Mouse (Mus musculus) lung, postnatal 0 days (tissue): ENCODE results near the gene Tcaim. TPM values are rescaled to one million over a fixed set of nuclear protein-coding genes. Genes with fewer than 3 reads are reported as not detected.

Source experiments
- ATAC-seq: fragments of 200-750 bp; cut with Nextera tagmentation; 2 replicates; pipeline ENCODE4 v1.8.0; 2017; ENCODE audit warnings: moderate library complexity
- DNase-seq: peaks from one replicate; pipeline ENCODE4 v3.0.0-alpha.2; 2016; ENCODE audit warnings: low spot score
- H3K27ac ChIP-seq: fragments of 300-500 bp; sonication (generic); 2 replicates; pipeline ENCODE4 v1.5.1; 2014; ENCODE audit warnings: antibody characterized with exemption, mild to moderate bottlenecking, low read length, mixed read lengths
- H3K27me3 ChIP-seq: fragments of 300-500 bp; sonication (generic); replicated peaks from 2 replicates; pipeline ENCODE4 v1.6.1; 2014; ENCODE audit warnings: low read length, mixed read lengths; ENCODE audit not compliant: insufficient read depth
- H3K36me3 ChIP-seq: fragments of 300-500 bp; sonication (generic); 2 replicates; pipeline ENCODE4 v1.6.1; 2014; ENCODE audit warnings: low read length, mixed read lengths; ENCODE audit not compliant: insufficient read depth
- H3K4me1 ChIP-seq: fragments of 300-500 bp; sonication (generic); 2 replicates; pipeline ENCODE4 v1.6.1; 2014; ENCODE audit warnings: antibody characterized with exemption, low read depth, low read length, mixed read lengths; ENCODE audit not compliant: insufficient read depth
- H3K4me2 ChIP-seq: fragments of 300-500 bp; sonication (generic); replicated peaks from 2 replicates; pipeline ENCODE4 v1.6.1; 2014; ENCODE audit warnings: low read depth, mild to moderate bottlenecking, low read length, moderate library complexity, mixed read lengths
- H3K4me3 ChIP-seq: fragments of 300-500 bp; sonication (generic); 2 replicates; pipeline ENCODE4 v1.5.1; 2014; ENCODE audit warnings: low read depth, low read length
- H3K9ac ChIP-seq: fragments of 300-500 bp; sonication (generic); replicated peaks from 2 replicates; pipeline ENCODE4 v1.6.1; 2014; ENCODE audit warnings: low read depth, mild to moderate bottlenecking
- H3K9me3 ChIP-seq: fragments of 300-500 bp; sonication (generic); 2 replicates; pipeline ENCODE4 v1.6.1; 2016; ENCODE audit warnings: low read length, mixed read lengths
- CTCF ChIP-seq: IDR thresholded peaks from 2 replicates; pipeline ENCODE4 v1.5.1; 2016; ENCODE audit warnings: antibody characterized with exemption, mild to moderate bottlenecking
- EP300 ChIP-seq: IDR thresholded peaks from 2 replicates; pipeline ENCODE4 v1.6.1; 2016; ENCODE audit warnings: antibody characterized with exemption, mild to moderate bottlenecking, control low read depth
- WGBS: fragments of 180-500 bp; shearing (Covaris S2); extraction: QIAGEN DNeasy Blood & Tissue Kit; methylation state at CpG from one replicate; pipeline ENCODE4 v1.1.7; 2014; 5-methylcytosine and 5-hydroxymethylcytosine counted together
- polyA plus RNA-seq: library from polyadenylated mRNA; unstranded; fragments of >200 nt; fragmentation: Nextera tagmentation; extraction: Ambion mirVana; gene quantifications from 2 replicates; pipeline ENCODE4 v1.2.1, GENCODE M21; 2015

Gene Tcaim
- polyA plus RNA-seq, 1 experiment from 2014 or later: 5.0 TPM

DNA sequence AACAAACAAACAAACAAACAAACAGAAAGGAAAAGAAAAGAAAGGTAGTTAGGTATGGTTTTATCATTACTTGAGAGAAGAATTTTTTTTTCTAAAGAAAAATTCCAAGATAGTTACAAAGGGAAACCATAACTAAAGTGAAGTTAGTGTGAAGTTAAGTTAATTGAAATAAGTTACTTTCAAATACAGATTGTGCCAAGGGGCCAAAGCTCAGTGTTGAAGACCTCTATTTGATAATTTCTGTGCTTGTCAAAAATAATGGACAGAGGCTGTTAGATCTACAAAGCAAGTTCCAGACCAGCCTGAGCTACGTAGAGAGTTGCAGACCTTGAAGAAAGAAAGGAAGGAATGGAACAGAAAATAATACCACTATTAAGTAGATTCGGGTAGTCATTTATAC lies 1.8 kb downstream of the Tcaim start:
- 95% methylated on average over 2 of the region's 2 CpGs for WGBS
- Histone ChIP-seq H3K9me3 (no peaks in the 10 kb centered on the region), H3K27me3 (no peaks in the 10 kb centered on the region), H3K36me3 (no peaks in the 10 kb centered on the region), H3K4me1 (no peaks in the 10 kb centered on the region; the same call in 1 of the 2 replicates), H3K4me2 (no peak overlapping the region), H3K27ac (no peak overlapping the region), H3K9ac (no peak overlapping the region), H3K4me3 (no peak overlapping the region)
- TF ChIP-seq EP300 (no peak), CTCF (no peak)
- DNase-seq (no peak), ATAC-seq (no peak)

GRCm38 (mm10) chr9:122810212-122810611 lies 4.9 kb downstream of the Tcaim start:
- H3K9ac ChIP-seq: no peak overlapping the region
- H3K36me3 ChIP-seq: 0 out of 2 replicates have a peak, but pooled peaks cover 4% of the 10 kb centered on the region
- WGBS: 75% methylated on average over 3 of the region's 3 CpGs
- no peak for DNase-seq
- H3K4me2 ChIP-seq: no peak overlapping the region
- no peak for ATAC-seq
- H3K4me3 ChIP-seq: no peak overlapping the region
- H3K27ac ChIP-seq: no peak overlapping the region
- TF ChIP-seq EP300 (no peak), CTCF (no peak)
- no peaks in the 10 kb centered on the region for H3K27me3 ChIP-seq
- H3K4me1 ChIP-seq: no peaks in the 10 kb centered on the region; the same call in 1 of the 2 replicates
- no peaks in the 10 kb centered on the region for H3K9me3 ChIP-seq

DNA sequence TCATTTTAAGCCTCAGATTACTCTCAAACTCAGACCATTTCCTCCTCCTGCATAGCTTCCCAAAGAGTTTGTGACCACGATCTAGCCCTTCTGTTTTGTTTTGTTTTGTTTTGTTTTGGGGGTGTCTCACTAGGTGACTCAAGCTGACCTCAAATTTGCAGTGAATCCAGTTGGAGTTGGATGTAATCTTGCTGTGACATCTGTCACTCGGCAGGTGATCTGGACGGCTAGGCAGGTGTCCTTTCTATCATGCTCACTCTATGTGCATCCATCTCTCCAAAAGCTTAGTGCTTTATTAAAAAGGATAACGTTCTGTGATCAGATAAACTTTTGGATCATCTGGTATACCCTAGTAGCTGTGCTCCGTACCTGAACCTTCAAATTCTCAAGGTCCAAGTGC lies 7.0 kb downstream of the Tcaim start:
- Histone ChIP-seq H3K27ac (no peak overlapping the region), H3K4me1 (no peaks in the 10 kb centered on the region; the same call in 1 of the 2 replicates), H3K4me3 (no peak overlapping the region), H3K9me3 (no peaks in the 10 kb centered on the region), H3K27me3 (no peaks in the 10 kb centered on the region), H3K9ac (no peak overlapping the region), H3K36me3 (0 out of 2 replicates have a peak, but pooled peaks cover 6% of the 10 kb centered on the region), H3K4me2 (no peak overlapping the region)
- DNase-seq: no peak
- ATAC-seq: no peak
- no peak for TF ChIP-seq EP300
- no peak for TF ChIP-seq CTCF
- 86% methylated on average over 5 of the region's 5 CpGs for WGBS

- Histone ChIP-seq H3K4me1 (no peaks in the 10 kb centered on the region), H3K27me3 (no peaks in the 10 kb centered on the region), H3K36me3 (0 out of 2 replicates have a peak, but pooled peaks cover 13% of the 10 kb centered on the region), H3K9ac (no peak overlapping the region), H3K4me2 (no peak overlapping the region), H3K27ac (no peak overlapping the region), H3K9me3 (no peaks in the 10 kb centered on the region), H3K4me3 (no peak overlapping the region)
- no peak for ATAC-seq
- WGBS: 88% methylated on average over 2 of the region's 2 CpGs
- no peak for TF ChIP-seq EP300
- no peak for TF ChIP-seq CTCF
- DNase-seq: no peak
Observed at GRCm38 (mm10) chr9:122814775-122815174, 9.4 kb downstream of the Tcaim start.

GRCm38 (mm10) chr9:122815239-122815851 lies 10.0 kb downstream of the Tcaim start:
- no peak overlapping the region for H3K9ac ChIP-seq
- no peak overlapping the region for H3K4me2 ChIP-seq
- no peak overlapping the region for H3K27ac ChIP-seq
- ATAC-seq: no peak
- WGBS: 55% methylated on average over 4 of the region's 4 CpGs
- H3K4me1 ChIP-seq: no peaks in the 10 kb centered on the region
- DNase-seq: no peak
- no peak overlapping the region for H3K4me3 ChIP-seq
- H3K36me3 ChIP-seq: 0 out of 2 replicates have a peak, but pooled peaks cover 14% of the 10 kb centered on the region
- no peaks in the 10 kb centered on the region for H3K27me3 ChIP-seq
- TF ChIP-seq CTCF (no peak), EP300 (no peak)
- H3K9me3 ChIP-seq: no peaks in the 10 kb centered on the region

DNA sequence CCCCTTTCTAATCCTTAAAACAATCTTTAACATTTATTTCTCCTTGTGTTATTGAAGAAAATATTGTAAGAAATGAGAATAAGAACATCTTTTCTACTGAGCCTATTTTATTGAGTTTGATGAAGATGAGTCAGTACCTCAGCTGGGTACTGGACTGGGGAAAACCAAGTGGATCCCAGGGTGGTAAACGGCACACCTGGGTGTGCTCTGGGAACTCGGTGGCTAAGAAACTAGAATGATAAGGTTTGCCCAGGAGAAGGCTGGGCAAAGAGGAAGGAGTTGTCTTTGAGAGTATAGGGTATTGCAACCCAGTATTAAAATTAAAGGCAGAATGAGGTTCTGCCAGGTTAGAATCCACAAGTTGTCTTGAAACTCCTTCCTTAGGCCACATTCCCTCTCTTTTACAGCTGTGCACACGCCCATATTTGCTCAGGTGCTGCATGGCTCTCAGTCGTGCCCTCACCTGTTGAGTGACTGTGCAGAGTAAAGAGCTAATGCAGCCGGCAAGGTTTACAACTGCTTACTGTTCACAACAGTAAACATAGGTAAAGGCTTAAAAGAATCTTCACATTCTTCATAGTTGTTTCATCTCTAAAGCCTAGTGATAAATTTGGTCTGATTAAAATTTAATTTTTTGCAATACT lies 18.2 kb downstream of the Tcaim start:
- no peak for DNase-seq
- H3K27me3 ChIP-seq: no peaks in the 10 kb centered on the region
- no peak overlapping the region for H3K4me3 ChIP-seq
- H3K4me2 ChIP-seq: no peak overlapping the region
- TF ChIP-seq CTCF (no peak), EP300 (no peak)
- peaks cover 30% of the 10 kb centered on the region; the same call in 1 of the 2 replicates for H3K36me3 ChIP-seq
- no peak for ATAC-seq
- no peaks in the 10 kb centered on the region for H3K9me3 ChIP-seq
- 53% methylated on average over 5 of the region's 5 CpGs for WGBS
- no peak overlapping the region for H3K27ac ChIP-seq
- H3K4me1 ChIP-seq: no peaks in the 10 kb centered on the region
- no peak overlapping the region for H3K9ac ChIP-seq
